Mouse (Mus musculus) cerebellum, adult 8-10 months (tissue): ENCODE measurements around the gene Map3k5.
A peak's percentile ranks its signal among the peaks of the same experiment; 100 is the strongest.

Experiments used
- DNase-seq: peaks from one replicate; pipeline ENCODE4 v3.0.0; 2022

Map3k5 gene

DNA sequence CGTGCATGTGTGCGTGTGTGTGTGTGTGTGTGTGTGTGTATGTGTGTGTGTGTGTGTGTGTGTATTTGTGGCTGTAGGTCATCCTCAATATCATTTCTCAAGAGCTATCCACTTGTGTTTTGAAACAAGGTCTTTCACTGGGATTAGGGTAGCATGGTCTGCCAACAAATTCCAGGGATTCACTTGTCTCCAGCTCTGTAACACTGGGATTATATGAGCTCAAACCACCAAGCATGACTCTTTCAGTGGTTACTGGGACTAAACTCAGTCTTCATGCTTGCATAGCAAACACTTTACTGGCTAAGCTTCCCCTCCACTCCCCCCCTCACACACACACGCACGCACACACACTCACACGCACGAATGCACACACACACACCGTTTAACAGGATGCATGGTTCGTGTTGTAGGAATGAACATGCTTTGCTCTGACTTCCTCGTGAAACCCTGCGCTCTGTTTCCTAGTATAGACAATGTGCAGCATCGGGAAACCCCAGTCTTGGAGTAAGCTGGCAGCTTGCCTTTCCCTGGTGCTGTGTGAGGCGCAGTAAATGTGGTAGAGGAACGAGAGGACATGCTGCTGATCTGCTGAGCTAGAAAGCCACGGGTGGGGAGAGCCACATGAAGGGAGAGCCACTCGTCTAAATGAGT lies 126.2 kb downstream of the Map3k5 start:
- DNase-seq: no peak

- DNase-seq: no peak
These were observed 130.4 kb downstream of the Map3k5 start for GRCm38 (mm10) chr10:20064556-20065207.

GRCm38 (mm10) chr10:20066069-20066665 lies 131.9 kb downstream of the Map3k5 start:
- no peak for DNase-seq

- DNase-seq: no peak
These were observed 135.6 kb downstream of the Map3k5 start for GRCm38 (mm10) chr10:20069771-20070460.

DNA sequence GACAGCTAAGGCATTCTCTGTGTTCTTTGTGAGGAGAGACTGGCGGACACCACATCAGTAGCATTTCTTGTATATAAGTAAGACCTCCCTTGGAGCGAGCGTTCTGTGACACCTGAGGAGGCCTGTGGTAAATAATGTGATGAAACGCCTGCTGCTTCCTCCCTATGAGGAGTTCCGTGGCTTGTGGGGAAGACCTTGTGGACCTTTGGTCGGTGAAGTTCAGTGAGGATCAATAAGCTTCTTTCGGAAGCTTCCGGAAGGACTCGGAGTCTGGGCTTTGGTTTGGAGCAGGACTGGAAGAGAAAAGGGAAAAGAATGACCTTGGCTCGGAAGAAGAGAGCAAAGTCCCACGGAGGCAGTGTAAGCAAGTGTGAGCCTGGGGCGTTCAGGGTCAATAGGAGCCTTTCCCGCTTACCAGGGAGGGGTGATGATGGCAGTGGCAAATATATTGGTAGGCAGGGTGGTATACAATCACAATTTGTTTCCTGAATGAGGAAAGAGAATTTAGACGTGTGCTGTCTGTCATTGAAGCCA lies 136.4 kb downstream of the Map3k5 start:
- DNase-seq: no peak

DNA sequence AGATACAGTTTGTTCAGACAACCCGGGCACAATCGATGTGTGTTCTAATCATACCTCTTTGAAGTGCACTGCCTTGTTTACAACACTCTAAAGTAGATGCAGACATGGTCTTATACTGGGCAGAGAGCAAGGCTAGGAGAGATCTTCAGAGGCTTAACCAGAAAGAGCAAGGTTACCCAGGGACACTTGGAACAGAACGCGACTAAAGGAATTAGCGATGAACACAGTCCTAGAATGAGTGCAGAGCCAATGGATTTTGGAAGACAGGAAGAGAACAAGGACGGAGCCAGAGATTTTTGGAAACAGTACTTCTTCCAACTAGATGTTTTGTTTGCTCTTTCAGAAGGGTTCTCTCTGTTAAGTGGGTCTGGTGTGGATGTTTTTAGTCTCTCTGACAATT lies 137.4 kb downstream of the Map3k5 start:
- DNase-seq: no peak

GRCm38 (mm10) chr10:20073236-20073893 lies 139.1 kb downstream of the Map3k5 start:
- DNase-seq: peak; percentile 84

DNA sequence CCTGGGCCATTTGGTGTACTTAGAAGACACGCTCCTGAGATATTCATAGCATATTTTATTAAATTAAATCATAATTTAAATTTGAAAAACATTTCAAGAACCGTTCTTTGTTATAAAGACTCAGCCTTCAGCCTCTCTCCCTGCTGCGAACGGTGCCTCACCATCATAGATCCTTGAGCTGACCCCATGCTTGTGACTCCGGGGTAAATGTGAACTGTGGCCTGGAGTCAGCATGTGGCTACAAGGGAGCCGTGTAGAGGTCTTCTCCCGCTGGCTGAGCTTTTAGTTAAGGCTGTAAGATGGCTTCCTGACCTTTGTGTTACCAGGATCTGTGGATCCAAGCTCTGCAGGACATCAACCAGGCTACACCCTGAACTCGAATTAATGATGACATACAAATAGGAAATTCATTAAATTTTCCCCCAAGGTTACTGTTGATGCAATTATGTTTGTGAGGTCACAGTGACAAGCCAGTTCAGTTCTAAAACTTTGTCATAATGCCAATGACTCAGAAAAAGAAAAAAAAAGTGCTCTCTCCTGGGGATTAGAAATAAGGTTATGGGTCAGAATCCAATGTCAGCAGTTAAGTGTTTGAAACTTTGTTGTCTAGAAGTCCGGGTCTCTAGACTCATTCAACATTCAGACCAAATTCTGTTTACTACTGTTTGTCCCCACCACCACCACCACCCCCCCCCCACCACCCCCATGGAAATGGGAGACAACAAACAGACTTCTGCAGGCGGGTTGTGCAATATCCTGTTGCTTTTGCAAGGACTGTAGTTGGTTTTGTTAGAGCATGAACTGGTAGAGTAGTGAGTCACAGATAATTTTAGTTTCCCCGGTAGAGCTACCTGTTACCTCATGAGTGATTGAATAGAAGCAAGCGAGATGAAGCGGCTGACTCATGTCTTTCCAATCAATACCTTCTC lies 142.5 kb downstream of the Map3k5 start:
- DNase-seq: no peak

DNA sequence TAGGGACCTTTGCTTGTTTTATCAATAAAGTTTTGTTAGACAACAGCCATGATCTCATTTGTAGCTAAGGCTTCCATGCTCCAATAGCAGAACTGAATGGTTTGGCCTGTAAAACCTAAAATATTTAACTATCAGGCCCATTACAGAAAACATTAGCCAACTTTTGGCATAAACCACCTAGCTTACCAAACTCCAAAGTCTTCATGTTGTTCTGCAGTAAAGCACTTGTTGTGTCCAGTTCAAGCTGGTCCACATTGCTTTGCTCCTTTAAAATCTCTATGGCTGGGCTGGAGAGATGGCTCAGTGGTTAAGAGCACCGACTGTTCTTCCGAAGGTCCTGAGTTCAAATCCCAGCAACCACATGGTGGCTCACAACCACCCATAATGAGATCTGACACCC lies 144.1 kb downstream of the Map3k5 start:
- no peak for DNase-seq

GRCm38 (mm10) chr10:20087841-20088240 lies 153.6 kb downstream of the Map3k5 start:
- DNase-seq: no peak

DNA sequence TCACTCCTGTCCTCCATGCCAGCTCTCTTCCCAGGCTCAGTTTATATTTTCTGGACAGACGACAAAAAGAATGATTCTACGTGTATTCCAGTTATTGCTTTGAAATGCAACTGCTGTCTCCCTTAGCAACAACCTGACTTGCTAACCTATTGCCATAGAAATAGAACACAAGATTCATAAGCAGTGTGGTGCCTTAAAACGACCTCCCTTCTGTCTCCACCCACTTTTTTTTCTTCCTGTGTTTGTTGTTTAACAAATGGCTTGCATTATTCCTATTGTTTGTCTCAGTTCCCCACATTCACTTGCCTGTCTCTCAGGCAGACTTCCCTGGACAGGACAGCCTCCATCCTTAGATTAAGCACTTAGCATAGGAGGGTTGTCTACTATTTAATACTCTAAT lies 154.8 kb downstream of the Map3k5 start:
- no peak for DNase-seq

GRCm38 (mm10) chr10:20090171-20090570 lies 155.9 kb downstream of the Map3k5 start:
- no peak for DNase-seq

- no peak for DNase-seq
These were observed 157.1 kb downstream of the Map3k5 start for GRCm38 (mm10) chr10:20091416-20091815.

DNA sequence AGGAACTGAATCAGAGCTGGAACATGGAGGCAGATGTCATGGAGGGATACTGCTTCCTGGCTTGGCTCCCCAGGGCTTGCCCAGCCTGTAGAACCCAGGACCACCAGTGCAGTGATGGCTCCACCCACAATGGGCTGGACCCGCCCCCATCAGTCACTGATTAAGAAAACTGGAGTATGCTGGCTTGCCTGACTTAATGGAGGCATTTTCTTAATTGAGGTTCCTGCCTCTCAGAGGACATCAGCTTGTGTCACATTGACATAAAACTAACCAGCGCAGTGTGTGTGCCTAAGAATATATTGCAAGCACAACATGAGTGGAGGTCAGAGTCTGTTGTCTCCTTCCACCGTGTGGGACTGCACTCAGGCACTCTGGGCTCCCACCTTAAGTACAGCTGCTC lies 158.1 kb downstream of the Map3k5 start:
- DNase-seq: no peak

GRCm38 (mm10) chr10:20101456-20101855 lies 167.2 kb downstream of the Map3k5 start:
- DNase-seq: no peak

GRCm38 (mm10) chr10:20104271-20104931 lies 170.1 kb downstream of the Map3k5 start:
- DNase-seq: peak; percentile 78

DNA sequence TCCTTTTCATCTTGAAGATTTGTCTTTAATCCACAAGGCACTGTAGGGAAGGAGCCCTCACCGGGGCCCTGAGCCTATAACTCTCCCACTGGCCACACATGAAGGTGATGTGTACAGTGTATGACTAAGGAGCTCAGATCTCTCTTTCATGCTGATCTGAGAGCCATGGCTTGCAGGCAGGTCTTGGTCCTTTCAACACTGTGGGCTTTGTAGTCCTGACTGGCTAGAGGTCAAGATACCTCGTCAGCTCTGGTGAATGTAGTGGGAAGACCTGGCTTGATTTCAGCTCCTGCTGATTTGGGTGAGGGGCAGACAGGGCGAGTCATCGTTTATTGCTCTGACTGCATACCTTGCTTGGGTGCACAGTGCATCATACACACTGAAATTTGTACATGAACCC lies 171.3 kb downstream of the Map3k5 start:
- DNase-seq: no peak

DNA sequence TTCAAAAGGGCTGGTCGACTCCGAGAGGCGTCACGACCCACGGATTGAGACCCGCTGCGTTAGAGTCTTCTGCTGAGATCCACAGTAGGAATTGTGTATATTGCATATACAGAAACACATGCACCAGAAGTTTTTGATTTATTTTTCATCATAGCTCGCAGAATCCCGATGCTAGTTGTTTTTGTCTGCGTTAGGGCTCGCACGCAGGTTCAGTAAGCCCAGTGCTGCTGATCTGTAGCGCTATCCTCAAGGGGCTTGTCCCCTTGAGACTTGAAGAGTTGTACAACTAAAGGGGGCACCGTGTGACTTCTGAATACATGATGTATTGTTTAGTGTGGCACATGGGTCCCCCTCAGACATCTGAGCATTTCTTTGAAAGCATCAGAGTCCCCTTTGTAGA lies 172.8 kb downstream of the Map3k5 start:
- DNase-seq: no peak

GRCm38 (mm10) chr10:20111508-20111907 lies 177.2 kb downstream of the Map3k5 start:
- DNase-seq: no peak

GRCm38 (mm10) chr10:20112026-20112973 lies 178.0 kb downstream of the Map3k5 start:
- DNase-seq: peak; percentile 43
